Mouse (Mus musculus): ENCODE measurements around the gene Epha4.

The Epha4 gene

GRCm38 (mm10) chr1:77514963-77515650 lies at the start of gene Epha4:
Gene Epha4 (minus strand): TSS chr1:77515088.
- DNase-seq = peak; percentile 91

- DNase-seq = no peak
These were observed 41.3 kb upstream of the Epha4 start for GRCm38 (mm10) chr1:77556199-77556598.

GRCm38 (mm10) chr1:77551927-77552326 lies 37.0 kb upstream of the Epha4 start:
- no peak for DNase-seq

- peak; percentile 49 for DNase-seq
These were observed 30.8 kb upstream of the Epha4 start for GRCm38 (mm10) chr1:77545722-77546121.

GRCm38 (mm10) chr1:77545035-77545434 lies 30.1 kb upstream of the Epha4 start:
- DNase-seq = no peak

- no peak for DNase-seq
These were observed 29.4 kb upstream of the Epha4 start for GRCm38 (mm10) chr1:77544279-77544678.

GRCm38 (mm10) chr1:77539945-77540344 lies 25.1 kb upstream of the Epha4 start:
- no peak for DNase-seq

- DNase-seq = no peak
These were observed 23.7 kb upstream of the Epha4 start for GRCm38 (mm10) chr1:77538559-77538958.

- no peak for DNase-seq
These were observed 21.0 kb upstream of the Epha4 start for GRCm38 (mm10) chr1:77535905-77536304.

GRCm38 (mm10) chr1:77532576-77533183 lies 17.8 kb upstream of the Epha4 start:
- no peak for DNase-seq

GRCm38 (mm10) chr1:77531934-77532575 lies 17.2 kb upstream of the Epha4 start:
- no peak for DNase-seq

- no peak for DNase-seq
These were observed 10.2 kb upstream of the Epha4 start for GRCm38 (mm10) chr1:77525082-77525481.

GRCm38 (mm10) chr1:77523354-77523753 lies 8.5 kb upstream of the Epha4 start:
- no peak for DNase-seq

- DNase-seq = no peak
These were observed 7.0 kb upstream of the Epha4 start for GRCm38 (mm10) chr1:77521640-77522539.

- no peak for DNase-seq
These were observed 3.8 kb upstream of the Epha4 start for GRCm38 (mm10) chr1:77518715-77519114.

GRCm38 (mm10) chr1:77516203-77516991 lies 1.5 kb upstream of the Epha4 start:
- DNase-seq = peak; percentile 97

GRCm38 (mm10) chr1:77515651-77515981 lies 728 bp upstream of the Epha4 start:
- DNase-seq = no peak

- peak; percentile 55 for DNase-seq
These were observed 444 bp downstream of the Epha4 start for GRCm38 (mm10) chr1:77514325-77514962.

- DNase-seq = no peak
These were observed 946 bp downstream of the Epha4 start for GRCm38 (mm10) chr1:77513959-77514324.

GRCm38 (mm10) chr1:77513411-77513941 lies 1.4 kb downstream of the Epha4 start:
- peak; percentile 53 for DNase-seq

GRCm38 (mm10) chr1:77512431-77513195 lies 2.3 kb downstream of the Epha4 start:
- peak; percentile 48 for DNase-seq
